Mouse (Mus musculus) adrenal gland, adult (tissue): ENCODE results near the gene Arntl2.
"Not testable (repeated sequence)": the region's sequence is repeated elsewhere in the genome, so short reads cannot be mapped to it uniquely, and the experiment has no call there.

Experiments used
- DNase-seq, 2 experiments: peaks; one replicate each; pipeline ENCODE4 v3.0.0; 2022 to 2023; ENCODE audit warnings: low spot score in 1 of 2; ENCODE audit not compliant: inconsistent age in 2 of 2

Gene Arntl2

DNA sequence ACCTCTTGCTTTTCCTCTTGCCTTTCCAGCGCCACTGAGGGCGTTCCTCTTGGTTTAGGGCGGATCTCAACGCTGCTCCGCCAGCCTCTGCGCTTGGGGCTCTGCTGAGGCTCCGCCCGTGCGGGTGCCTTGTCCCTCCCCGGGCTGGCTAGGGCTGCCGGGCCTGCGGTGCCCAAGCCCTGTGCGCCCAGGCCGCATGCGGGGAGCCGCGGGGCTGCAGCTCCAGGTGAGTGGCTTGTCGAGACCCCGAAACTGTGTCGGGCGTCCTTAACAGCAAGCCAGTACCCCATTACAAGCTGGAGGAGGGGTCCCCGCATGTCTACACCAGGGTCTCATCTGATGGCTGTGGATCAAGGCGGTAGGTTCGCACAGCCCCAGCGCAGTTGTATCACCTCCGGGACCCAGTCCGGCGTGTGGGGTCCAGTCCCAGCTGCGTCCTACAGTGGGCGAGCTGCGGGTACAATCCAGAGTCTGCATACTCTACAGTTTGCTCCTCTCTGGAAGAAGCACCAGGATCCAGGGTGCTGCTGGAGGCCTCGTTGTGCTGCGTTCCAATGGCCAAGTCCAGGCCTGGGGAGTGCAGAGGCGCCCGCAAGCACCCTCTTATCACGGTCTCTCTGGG lies at the start of gene Arntl2:
Arntl2 (plus strand) TSS at position 132 of the 622 bp plus-strand sequence.
- DNase-seq = peak; percentile 81 to 92

DNA sequence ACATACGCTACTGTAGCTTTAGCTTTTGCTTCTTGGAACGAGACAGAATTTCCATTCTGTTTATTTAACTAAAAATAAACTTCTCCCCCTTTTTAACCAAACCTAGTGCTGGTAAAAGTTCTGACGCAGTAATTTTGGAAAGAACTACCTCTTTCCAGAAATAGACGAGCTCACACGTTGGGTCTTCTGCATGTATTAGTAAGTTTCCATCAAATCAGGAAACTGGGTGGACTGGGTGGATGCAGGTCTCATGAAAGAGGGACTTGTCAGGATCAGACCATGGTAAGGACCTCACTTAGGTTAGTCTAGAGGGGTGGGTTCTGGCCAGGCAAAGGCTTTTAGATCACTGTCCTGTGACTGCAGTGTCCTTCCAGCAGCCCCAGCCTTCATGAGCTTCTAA lies 49.3 kb upstream of the Arntl2 start:
- DNase-seq = no peak

DNA sequence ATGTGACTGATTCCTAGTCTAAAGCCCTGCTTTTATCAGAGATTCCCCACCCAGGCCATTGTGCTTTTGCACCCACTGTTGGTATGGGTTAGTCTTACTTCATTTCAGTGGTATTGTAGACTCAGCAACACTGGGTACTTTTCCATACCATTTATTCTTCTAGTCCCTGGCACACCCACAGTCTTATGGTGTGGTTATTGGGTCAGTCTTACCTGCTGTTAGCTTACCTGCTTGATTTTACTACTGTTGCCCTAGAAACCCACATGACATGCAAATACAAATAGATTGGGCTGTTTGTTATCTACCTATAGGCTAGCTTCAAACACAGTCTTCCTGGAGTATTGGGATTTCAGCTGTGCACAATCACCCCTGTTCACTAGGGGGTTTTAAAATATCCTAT lies 48.8 kb upstream of the Arntl2 start:
- no peak for DNase-seq

DNA sequence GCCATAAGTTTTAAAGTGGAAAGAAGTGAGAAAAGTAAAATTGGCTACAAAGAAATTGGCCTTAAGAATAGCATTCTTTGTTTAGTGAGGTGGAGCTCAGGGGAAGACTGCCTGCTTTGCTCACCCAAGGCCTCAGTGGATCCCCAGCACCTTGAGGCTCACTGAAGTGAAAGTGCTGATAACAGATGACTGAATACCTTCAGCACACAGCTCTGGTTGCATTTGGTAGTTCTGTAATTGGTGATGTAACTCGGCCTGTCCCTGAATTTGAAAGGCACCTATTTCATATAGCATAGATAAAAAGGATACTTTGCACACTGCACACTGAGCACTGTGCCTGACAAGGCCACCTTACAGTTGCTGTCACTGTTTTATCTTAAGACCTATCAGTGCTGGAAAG lies 47.6 kb upstream of the Arntl2 start:
- peak in 1 of 2 experiments; percentile 56 for DNase-seq

DNA sequence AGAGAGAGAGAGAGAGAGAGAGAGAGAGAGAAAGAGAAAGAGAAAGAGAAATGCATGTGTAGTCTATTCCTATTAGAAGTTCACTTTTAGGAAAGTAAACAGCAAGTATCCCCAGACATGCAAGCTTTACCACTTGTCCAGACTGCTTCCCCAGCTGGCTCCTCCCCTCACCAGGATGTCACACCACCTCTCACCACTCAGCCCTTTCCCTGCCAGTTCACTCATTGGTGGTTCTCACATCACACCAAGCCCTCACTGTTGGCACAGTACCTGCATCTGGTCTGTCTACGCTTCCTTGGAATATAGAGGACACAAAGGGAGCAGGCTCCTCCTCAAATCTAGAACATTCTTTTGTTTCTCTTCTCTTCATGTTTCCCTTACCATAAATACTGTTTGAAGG lies 44.2 kb upstream of the Arntl2 start:
- DNase-seq = peak in 1 of 2 experiments; percentile 47

DNA sequence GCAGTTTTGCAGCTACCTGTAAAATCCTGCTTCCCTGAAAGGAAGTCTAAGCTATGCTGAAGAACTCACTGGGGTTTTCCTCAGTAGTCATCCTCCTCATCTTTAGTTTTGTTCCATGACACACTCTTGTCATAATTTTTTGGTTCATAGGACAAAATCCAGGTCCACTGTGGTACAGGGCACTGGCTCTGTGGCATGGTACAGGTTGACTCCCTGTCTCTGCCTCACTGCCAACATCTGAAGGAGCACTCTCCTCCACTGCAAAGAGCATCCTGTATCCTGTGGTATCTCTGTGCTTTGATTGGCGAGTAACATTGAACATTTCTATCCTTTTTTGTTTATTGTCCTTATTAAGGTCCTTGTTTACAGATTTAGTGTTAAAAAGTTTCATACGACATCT lies 43.7 kb upstream of the Arntl2 start:
- DNase-seq = no peak

DNA sequence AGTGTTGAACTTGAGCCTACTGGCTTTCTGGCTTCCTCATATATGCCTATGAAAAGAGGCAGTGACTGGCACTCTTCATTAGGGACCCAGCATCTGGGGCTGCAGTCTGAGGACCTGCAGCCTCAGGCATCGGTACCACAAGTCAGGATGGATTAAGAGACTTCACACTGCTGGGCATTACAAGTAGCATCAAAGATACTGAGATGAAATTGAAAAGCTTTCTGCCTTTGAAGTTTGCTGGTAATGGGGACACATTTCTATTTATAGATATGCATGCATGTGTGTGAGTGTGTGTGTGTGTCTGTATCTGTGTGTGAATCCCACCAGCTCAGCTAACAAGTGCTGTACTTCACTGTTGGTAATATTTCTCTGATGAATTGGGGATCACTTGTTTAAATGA lies 43.2 kb upstream of the Arntl2 start:
- DNase-seq = no peak

DNA sequence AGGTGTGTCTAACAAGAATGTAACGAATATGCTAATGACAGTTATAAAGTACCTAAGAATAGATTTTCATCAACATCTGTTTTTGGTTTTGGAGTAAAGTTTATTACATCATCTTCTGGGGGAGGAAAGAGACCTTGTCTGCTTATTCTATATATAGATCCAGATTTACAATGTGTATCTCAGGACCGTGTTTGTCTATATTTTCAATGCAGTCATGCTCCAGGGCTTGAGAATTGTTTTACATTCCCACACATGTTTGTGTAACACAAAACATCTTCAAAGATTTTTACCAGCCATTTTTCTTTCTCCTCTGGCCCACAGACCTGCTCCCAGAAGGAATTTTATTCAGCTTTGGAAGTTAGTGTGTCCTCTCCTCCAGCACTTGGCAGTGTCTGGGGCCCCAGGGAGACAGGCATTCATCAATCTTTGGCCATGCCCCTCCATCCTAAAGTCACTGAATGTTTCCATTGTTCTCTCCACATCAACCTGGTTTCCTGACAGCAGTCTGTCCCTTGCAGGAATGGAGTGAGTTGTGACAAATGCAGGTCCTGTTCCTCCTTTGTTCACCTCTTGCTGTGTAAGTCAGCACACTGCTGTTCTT lies 42.2 kb upstream of the Arntl2 start:
- DNase-seq = no peak

DNA sequence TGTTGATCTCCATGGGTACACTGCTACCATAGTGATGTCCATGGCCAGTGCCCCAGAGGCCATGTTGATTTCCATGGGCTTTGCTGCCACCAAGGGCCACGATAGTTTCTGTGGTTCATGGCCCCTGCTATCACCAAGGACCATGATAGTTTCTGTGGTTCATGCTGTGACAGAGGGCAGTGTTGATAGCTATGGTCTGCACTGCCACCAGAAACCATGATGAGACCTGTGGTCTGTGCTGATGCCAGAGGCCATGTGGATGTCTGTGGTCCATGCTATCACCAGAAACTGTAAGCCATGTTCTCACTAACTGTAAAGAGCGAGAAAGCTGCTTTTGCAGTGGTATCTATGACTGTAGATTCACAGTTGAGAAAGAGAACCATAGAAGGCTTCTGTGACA lies 40.7 kb upstream of the Arntl2 start:
- no peak for DNase-seq

DNA sequence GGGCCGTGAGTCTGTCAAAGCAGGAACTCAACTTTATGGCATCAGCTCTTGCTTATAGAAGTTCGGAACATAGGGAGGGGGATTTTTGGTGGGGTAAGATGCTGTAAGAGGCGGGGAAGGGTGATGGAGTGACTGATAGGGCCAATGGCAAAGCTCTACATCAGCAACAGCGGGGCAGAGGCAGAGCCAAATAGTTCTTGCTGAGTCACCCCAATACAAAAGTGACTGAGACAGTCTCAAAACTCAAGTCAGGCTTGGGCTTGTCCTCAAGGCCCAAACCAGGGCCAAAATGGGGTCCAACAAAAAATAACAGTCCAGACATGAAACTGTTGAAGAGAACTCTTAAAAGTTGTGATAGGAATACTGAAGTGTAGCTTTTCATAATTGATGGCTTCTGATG lies 40.2 kb upstream of the Arntl2 start:
- DNase-seq = no peak

DNA sequence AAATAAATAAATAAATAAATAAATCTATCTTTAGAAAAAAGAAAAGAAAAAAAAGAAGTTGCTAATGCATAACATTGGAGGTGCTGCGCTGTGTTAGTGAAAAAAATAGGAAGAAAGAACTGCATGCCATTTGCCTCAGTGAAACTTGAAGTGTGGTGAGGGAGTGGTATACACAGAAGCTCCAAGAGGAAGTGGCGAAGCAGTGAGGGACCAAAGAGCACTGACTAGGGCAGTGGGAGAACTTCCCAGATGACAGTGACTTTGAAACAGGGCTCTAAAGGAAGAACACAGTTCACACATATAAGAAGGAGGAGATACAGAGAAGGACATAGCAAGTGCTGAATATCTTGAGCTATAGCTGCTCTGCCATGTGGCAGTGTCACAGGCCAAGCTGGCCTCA lies 36.8 kb upstream of the Arntl2 start:
- DNase-seq = no peak

DNA sequence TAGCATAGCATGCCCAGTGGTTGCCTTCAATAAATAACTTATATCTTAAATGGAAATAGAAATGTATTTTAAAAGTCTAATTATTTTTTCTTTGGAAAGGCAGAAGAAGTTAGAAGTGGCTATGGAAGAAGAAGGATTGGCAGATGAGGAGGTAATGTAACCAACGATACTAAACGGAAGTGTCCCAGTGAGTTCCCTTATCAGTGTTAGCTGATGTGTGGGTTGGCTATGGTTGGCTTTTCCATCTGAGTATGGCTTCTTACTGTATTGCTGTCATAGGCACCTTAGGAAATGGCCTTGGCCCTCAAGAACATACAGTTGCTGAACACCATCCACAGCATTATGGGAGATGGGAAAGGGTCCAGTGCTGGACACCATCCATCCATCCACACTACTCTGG lies 35.8 kb upstream of the Arntl2 start:
- no peak for DNase-seq

DNA sequence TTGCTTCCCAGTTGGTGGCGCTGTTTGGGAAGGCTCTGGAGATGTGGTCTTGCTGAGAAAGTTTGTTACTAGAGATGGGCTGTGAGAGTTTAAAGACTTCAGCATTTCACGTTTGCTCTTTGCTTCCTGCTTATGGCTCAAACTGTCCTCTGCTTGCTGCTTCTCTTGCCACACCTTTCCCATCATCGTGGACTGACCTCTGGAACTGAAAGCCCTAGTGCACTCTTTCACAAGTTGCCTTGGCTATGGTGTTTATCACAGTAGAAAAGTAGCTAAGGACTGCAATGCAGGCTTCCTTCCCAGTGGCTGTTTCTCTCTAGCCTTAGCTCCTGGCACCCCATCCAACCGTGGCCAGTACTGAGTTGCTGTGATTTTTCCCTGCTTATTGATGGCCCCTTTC lies 35.1 kb upstream of the Arntl2 start:
- DNase-seq = no peak

DNA sequence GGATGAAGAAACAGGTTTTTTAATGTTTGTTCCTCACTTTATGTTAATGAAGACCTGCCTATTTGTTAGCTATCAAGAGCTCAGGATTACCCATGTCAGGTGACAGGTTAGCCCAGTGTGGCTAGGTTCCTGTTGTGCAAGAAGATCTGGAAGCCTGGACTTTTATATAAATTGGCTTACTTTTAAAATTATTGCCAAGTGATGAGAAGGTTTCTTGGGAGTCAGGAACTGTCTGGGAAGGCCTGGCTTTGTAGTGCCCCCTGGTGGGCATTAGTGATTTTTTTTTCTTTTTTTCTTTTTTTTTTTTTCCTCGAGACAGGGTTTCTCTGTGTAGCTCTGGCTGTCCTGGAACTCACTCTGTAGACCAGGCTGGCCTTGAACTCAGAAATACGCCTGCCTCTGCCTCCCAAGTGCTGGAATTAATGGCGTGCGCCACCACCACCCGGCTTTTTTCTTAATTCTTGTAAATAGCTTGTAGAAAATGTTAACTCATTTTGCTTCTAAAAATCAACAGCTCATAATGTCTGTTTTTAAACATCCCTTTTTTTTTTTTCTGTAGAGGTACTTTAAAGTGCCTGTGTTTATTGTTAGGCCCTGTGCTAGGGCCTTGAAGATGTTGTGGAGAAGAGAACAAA lies 33.5 kb upstream of the Arntl2 start:
- peak in 1 of 2 experiments; percentile 75 for DNase-seq

DNA sequence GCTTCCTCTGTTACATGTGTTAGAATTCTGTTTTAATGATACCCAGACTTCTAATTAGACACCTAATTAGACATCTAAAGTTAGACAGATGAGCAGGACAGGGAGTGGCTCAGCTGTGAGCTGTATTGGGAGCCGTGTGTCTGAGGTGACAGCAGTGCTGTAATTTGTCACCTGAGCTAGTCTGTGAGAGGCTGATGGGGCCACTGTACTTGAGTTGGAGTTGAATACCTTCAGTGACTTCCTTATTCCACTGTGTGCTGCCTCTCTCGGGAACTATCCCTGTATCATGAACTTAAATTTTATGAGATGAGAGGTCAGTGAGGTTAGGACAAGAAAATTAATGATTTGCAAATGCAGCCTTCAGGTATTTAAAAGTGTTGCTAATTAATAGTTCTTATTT lies 31.3 kb upstream of the Arntl2 start:
- DNase-seq = no peak

DNA sequence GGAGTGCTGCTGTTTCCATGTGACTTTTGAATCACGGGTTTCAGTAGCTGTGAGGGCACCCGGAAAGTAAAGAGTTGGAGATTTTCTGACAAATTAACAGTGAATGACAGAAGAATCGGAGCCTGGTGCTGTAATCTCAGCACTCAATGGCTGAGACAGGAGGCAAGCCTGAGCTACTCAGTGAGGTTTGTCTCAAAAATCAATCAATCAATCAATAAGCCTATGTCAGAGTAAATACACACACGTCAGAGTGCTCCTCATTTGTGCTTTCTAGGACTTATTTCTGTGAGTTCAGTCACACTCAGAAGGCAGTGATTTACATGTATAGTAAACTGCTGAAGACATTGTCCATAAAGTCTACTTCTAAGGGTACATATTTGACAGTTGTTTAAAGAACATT lies 30.6 kb upstream of the Arntl2 start:
- no peak for DNase-seq

DNA sequence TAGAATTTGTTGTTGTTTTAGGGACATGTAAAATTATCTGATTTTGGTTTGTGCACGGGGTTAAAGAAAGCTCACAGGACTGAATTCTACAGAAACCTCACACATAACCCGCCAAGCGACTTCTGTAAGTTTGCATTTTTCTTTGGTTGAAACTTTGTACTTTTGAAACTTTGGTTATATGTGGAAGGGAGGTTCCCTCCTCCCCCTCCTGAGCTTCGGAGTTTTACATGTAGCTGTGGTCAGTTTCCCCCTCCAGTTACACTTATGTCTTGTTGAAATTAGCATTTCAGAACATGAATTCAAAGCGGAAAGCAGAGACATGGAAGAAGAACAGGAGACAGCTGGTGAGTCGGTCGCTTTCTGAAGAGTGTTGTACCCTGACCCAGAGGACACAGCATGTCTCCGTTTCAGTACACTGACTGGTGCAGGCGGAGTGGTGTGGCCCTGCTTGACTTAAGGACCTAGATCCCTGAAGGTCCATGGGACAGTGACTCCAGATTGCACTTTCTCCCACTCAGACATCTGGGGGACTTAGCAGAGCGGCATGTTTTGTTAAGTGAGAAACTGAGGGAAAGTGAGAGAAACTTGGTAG lies 26.9 kb upstream of the Arntl2 start:
- DNase-seq = no peak

DNA sequence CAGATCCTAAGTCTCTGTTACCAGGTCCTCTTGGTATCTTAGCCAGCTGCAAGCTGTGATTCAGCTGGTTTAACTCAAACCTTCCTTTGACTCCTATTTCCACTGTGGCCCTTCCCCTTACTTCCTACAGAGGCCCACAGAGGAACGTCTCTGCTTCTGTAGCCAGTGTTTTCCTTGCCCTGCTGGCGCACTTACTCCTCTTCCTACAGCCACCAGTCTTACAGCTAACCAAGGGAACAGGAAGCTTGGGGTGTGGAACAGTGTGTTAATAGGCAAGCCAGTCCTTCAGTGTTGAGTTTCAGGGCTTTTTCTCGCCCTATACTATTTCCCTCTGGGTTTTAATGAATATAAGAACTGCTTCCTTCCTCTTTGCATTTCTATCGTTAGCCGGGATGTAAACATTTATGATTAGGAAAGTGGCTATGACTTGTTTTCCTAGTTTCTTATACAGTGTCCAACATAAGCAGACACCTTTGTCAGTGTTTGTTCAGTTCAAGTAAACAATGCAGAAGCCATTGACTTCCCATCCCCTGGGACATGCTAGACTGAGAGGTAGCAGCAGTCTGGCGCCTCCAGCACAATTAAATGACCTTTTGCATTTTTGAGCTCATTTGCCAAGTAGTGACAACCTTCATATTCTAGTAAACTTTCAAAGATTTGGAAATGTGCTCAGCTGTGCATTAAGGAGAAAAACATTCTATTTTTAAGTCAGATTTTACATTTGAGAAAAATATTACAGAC lies 25.7 kb upstream of the Arntl2 start:
- no peak for DNase-seq

DNA sequence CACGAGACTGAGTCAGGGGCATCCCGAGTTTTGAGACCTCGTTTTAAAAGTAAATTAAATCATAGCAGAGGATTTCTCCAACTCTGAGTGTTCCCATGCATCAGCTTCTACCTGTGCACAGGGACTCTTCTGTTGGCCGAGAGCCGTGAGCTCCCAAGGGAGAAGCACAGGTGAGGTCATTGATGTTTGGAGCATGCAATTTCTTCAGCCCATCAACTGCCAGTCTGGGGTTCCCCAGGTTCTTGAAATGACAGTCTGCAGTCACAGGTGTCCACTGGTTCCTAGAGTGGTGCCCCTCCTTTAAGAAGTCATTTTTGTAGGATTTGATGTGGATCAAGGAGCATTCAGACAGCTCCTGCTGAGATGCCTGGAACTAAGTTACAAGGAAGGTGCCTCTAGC lies 25.0 kb upstream of the Arntl2 start:
- no peak for DNase-seq

DNA sequence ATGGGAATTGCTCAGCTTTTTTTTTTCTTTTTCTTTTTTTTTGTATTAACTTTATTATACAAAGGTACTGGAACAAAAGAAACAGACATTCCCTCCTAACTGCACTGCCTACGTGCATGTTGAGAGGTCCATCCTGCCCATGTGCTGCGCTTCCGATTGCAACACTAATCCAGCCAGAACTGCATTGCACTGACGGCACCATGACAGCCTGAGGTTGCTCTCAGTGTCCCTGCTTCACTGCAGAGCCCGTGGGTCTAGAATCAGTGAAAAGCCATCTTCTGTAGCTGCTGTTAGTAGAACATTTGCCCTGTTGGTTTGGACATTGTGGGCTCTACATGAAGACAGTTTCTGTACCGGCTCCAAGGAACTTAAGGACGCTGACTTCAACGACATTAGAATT lies 20.0 kb upstream of the Arntl2 start:
- not testable (repeated sequence) for DNase-seq

DNA sequence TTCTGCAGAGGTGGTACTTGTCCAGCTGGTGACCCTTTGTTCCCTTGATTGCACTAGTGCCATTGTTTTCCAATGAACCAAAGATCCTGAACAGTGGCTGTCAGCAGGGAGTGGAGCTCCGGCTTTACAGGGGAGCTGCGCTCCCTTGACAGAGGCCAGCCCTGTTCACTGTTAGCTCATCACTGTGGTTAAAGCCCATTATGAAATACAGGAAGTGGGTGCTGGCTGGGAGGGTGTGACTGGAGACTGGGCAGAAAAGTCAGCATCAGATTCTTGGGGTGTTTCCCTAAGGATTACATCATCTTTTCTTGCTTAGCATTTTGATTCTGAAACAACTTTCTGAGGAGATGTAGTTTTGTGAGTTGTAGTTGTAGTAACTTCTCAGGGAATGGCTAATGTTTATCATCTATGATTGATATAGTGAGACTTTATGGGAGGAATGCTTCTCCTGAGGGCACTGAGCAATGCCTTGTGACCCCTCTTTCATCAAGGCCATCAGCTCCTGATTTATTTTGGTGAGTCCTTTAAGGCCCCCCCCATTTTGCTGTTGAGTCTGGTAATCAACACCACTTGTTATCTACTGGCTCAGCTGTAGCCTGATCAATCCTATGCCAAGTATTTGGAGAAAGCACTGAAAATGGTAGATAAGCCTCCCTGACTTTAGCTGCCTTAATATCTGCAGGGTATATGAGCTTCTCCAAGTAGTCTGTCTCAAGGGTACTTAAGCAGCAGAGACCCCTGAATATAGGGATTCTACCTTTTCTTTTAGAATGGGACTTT lies 19.1 kb upstream of the Arntl2 start:
- peak; percentile 20 to 44 for DNase-seq
